Mouse (Mus musculus) left cerebral cortex, postnatal 25 days (tissue): ENCODE measurements around the gene Ifnz. TPM values are rescaled to one million over a fixed set of nuclear protein-coding genes. Genes with fewer than 3 reads are reported as not detected.

Source experiments
- total RNA-seq, 2 experiments: library from RNA; stranded (reverse); gene quantifications; 2 replicates each; pipeline ENCODE4 v1.2.3; 2021

Ifnz gene
- total RNA-seq, 2 experiments from 2014 or later, result not detected

Other genes with a start within 250 kb of the Ifnz start
- gene Ifna15, start 223.9 kb upstream of the Ifnz start, total RNA-seq, result not detected
- gene Ifna14, start 210.3 kb upstream of the Ifnz start, total RNA-seq, result not detected
- not detected for gene Ifna9, start 189.7 kb upstream of the Ifnz start, total RNA-seq
- not detected for gene Ifna12, start 178.8 kb upstream of the Ifnz start, total RNA-seq
- gene C87499, start 147.7 kb upstream of the Ifnz start, total RNA-seq, result not detected
- gene Ifna13, start 137.7 kb upstream of the Ifnz start, total RNA-seq, result not detected
- not detected for gene Ifna16, start 105.2 kb upstream of the Ifnz start, total RNA-seq
- not detected for gene Ifna2, start 98.2 kb upstream of the Ifnz start, total RNA-seq
- gene Ifnab, start 90.8 kb upstream of the Ifnz start, total RNA-seq, result not detected
- gene Gm26566, start 60.3 kb upstream of the Ifnz start, total RNA-seq, result 1 to 10 TPM; 1.2 to 1.4 TPM
- 100 to 1,000 TPM; 104 to 108 TPM for gene Klhl9, start 59.7 kb upstream of the Ifnz start, total RNA-seq
- gene Gm13271, start 27.3 kb upstream of the Ifnz start, total RNA-seq, result not detected
- gene Gm13283, start 22.0 kb upstream of the Ifnz start, total RNA-seq, result not detected
- gene Gm13290, start 8.3 kb upstream of the Ifnz start, total RNA-seq, result not detected
- not detected for gene Gm13289, start 5.2 kb upstream of the Ifnz start, total RNA-seq
- not detected for gene Gm13272, start 2.3 kb upstream of the Ifnz start, total RNA-seq
- gene Gm13276, start 3.6 kb downstream of the Ifnz start, total RNA-seq, result not detected
- not detected for gene Gm13277, start 6.5 kb downstream of the Ifnz start, total RNA-seq
- gene Gm13278, start 9.4 kb downstream of the Ifnz start, total RNA-seq, result not detected
- not detected for gene Gm13275, start 12.4 kb downstream of the Ifnz start, total RNA-seq
- not detected for gene Gm13279, start 15.3 kb downstream of the Ifnz start, total RNA-seq
- not detected for gene Gm13285, start 17.5 kb downstream of the Ifnz start, total RNA-seq
- not detected for gene Gm13287, start 21.1 kb downstream of the Ifnz start, total RNA-seq
- gene Gm13288, start 23.4 kb downstream of the Ifnz start, total RNA-seq, result not detected
- not detected for gene Ifna7, start 34.1 kb downstream of the Ifnz start, total RNA-seq
- gene Ifna11, start 37.8 kb downstream of the Ifnz start, total RNA-seq, result not detected
- not detected for gene Ifna6, start 45.3 kb downstream of the Ifnz start, total RNA-seq
- not detected for gene Ifna5, start 53.4 kb downstream of the Ifnz start, total RNA-seq
- gene Ifna4, start 59.7 kb downstream of the Ifnz start, total RNA-seq, result not detected
- not detected for gene Ifna1, start 68.0 kb downstream of the Ifnz start, total RNA-seq
- gene Ifne, start 98.1 kb downstream of the Ifnz start, total RNA-seq, result not detected